Mouse (Mus musculus): Measurements from ENCODE around the gene Mpg.

GRCm38 (mm10) chr11:32190603-32191110 lies 35.6 kb upstream of the Mpg start:
- TF ChIP-seq POLR2A (IDR thresholded peaks at IDR 0.05; ENCODE audit: low read depth, low read length): no peak
- TF ChIP-seq CTCF (IDR thresholded peaks at IDR 0.05; ENCODE audit: extremely low read depth, insufficient read length, insufficient replicate concordance, low read depth, low read length): no peak
